Mouse (Mus musculus) midbrain, embryonic 16.5 days (tissue): ENCODE measurements at regions not wholly inside any gene's neighbourhood (a gene's known extent, or its start where the extent isn't known, plus 50 kb on each side); places are given as distances from the start of the nearest gene placed in this dataset.

Source experiments
- ATAC-seq: fragments of 200-750 bp; cut with Nextera tagmentation; 2 replicates; pipeline ENCODE4 v1.8.0; 2017; ENCODE audit warnings: moderate TSS enrichment
- H3K27ac ChIP-seq: fragments of 300-500 bp; sonication (generic); 2 replicates; pipeline ENCODE4 v1.5.1; 2014; ENCODE audit warnings: mild to moderate bottlenecking, low read length, mixed read lengths
- H3K27me3 ChIP-seq: fragments of 300-500 bp; sonication (generic); 2 replicates; pipeline ENCODE4 v1.6.1; 2014; ENCODE audit warnings: low read depth, low read length, mixed read lengths; ENCODE audit not compliant: control insufficient read depth, insufficient read depth
- H3K36me3 ChIP-seq: fragments of 300-500 bp; sonication (generic); 2 replicates; pipeline ENCODE4 v1.6.1; 2014; ENCODE audit warnings: mild to moderate bottlenecking, low read length, moderate library complexity, mixed read lengths; ENCODE audit not compliant: control insufficient read depth, insufficient read depth
- H3K4me1 ChIP-seq: fragments of 300-500 bp; sonication (generic); 2 replicates; pipeline ENCODE4 v1.6.1; 2014; ENCODE audit warnings: mild to moderate bottlenecking, low read length, mixed read lengths; ENCODE audit not compliant: control insufficient read depth, insufficient read depth
- H3K4me2 ChIP-seq: fragments of 300-500 bp; sonication (generic); 2 replicates; pipeline ENCODE4 v1.6.1; 2014; ENCODE audit warnings: mild to moderate bottlenecking, low read length, mixed read lengths
- H3K4me3 ChIP-seq: fragments of 300-500 bp; sonication (generic); 2 replicates; pipeline ENCODE4 v1.5.1; 2014; ENCODE audit warnings: low read depth, mild to moderate bottlenecking, low read length, moderate library complexity, mixed read lengths
- H3K9ac ChIP-seq: fragments of 300-500 bp; sonication (generic); 2 replicates; pipeline ENCODE4 v1.6.1; 2014; ENCODE audit warnings: low read depth, low read length, mixed read lengths
- H3K9me3 ChIP-seq: fragments of 300-500 bp; sonication (generic); replicated peaks from 2 replicates; pipeline ENCODE4 v1.6.1; 2014; ENCODE audit warnings: mild to moderate bottlenecking, low read length, mixed read lengths; ENCODE audit not compliant: control insufficient read depth, poor library complexity, severe bottlenecking
- WGBS: fragments of 180-500 bp; shearing (Covaris S2); extraction: QIAGEN DNeasy Blood & Tissue Kit; methylation state at CpG from one replicate; pipeline ENCODE4 v1.1.7; 2014; 5-methylcytosine and 5-hydroxymethylcytosine counted together

DNA sequence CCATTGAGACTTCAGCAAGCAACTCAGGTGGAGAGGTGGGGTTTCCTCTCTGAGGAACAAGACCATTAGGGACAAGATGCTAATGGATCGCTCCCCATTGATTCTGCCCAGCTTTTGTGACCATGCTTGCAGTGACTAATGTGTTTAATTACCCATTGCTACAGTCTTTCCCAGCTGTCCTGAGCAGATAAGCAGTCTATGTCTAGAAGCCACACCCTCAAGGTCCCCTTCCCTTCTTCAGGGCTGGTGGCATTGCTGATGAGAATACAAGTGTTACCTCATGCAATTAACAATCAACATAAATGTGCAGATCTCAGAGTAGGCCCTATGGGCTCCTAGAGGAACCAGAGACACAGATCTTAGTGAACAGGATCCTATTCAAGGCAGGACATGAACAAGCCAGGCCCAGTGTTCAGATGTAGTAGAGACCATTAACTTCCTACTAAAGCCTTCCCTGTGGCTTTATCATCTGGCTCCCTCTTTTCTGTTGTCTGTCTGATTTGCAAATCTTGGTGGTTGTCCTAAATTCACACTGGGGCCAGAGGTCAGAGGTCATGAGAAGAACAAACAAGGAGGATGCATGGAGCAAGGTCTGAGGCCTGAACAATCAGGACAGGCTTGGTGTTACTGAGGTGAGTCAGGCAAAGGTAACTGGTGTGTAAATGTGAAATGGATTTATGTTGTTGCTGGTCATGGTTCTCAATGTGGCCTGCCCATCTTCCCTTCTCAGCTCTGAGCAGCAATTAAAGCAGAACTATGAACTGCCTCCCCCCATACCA lies 56.8 kb downstream of the Odc1 start:
- no peaks in the 10 kb centered on the region for H3K36me3 ChIP-seq
- no peak overlapping the region for H3K4me3 ChIP-seq
- no peaks in the 10 kb centered on the region for H3K27me3 ChIP-seq
- no peaks in the 10 kb centered on the region for H3K4me1 ChIP-seq
- ATAC-seq, result no peak
- no peaks in the 10 kb centered on the region for H3K9me3 ChIP-seq
- H3K9ac ChIP-seq, result no peak overlapping the region
- no peak overlapping the region for H3K27ac ChIP-seq
- 94% methylated on average over 1 of the region's 1 CpGs for WGBS
- H3K4me2 ChIP-seq, result no peak overlapping the region

DNA sequence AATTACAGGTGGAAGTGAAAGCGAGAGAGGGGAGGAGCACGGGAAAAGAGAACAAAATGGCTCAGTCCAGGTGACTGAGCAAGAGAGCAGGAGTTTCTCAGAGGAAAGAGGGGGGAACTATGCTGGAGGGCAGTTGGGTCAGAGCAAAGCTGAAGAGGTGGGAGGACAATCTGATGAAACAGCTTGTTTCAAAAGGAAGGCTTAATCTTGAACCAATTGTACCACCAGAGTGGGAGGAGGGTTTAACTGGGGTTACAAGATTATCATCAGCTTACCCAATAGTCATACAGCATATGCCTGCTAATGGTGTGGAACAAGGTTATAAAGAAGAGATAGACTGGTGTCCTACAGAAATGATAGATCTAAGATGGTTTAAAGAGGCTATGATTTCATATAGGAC lies 59.0 kb downstream of the Odc1 start:
- Histone ChIP-seq H3K27me3 (no peaks in the 10 kb centered on the region), H3K4me1 (no peaks in the 10 kb centered on the region), H3K4me2 (no peak overlapping the region), H3K27ac (no peak overlapping the region), H3K4me3 (no peak overlapping the region), H3K9ac (no peak overlapping the region), H3K36me3 (no peaks in the 10 kb centered on the region), H3K9me3 (no peaks in the 10 kb centered on the region)
- no peak for ATAC-seq
- 92% methylated on average over 2 of the region's 2 CpGs for WGBS

DNA sequence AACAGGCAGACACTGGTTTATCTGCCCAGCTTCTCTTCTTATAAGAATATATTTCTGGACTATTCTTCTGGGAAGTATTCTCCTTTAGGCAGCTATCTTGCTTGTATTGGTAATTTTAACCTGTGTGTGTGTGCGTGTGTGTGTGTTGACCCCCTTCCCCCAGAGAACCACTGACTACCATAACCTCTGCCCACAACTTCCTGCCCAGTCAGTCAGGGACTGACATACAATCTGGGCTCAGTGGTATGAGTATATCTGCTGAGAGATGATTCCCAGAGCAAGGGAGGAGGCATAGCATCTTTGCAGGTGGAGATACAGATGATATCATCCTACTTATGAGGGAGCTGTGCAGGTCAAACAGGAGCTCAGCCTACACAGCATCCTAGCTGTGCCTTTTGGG lies 65.8 kb downstream of the Odc1 start:
- no peaks in the 10 kb centered on the region for H3K27me3 ChIP-seq
- H3K36me3 ChIP-seq, result no peaks in the 10 kb centered on the region
- no peak overlapping the region for H3K4me2 ChIP-seq
- 96% methylated on average over 1 of the region's 1 CpGs for WGBS
- H3K9me3 ChIP-seq, result no peaks in the 10 kb centered on the region
- no peak overlapping the region for H3K9ac ChIP-seq
- H3K27ac ChIP-seq, result no peak overlapping the region
- H3K4me1 ChIP-seq, result no peaks in the 10 kb centered on the region
- no peak for ATAC-seq
- H3K4me3 ChIP-seq, result no peak overlapping the region

DNA sequence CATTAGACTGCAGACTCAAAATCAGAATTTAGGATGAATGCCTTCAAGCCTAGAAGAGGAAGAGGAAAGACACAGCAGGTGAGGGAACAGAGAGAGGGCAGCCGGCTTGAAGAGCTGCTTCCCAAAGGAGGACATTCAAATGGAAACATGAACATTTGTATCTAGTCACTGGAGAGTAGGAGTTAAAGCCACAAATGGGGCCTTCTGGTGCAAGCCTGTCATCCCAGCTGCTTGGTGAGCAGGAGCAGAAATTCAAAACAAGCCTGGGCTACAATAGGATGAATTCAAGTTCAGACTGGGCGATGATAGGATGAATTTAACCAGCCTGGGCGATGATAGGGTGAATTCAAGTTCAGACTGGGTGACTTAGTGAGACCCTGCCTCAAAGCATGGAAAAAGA lies 67.4 kb downstream of the Odc1 start:
- no peaks in the 10 kb centered on the region for H3K27me3 ChIP-seq
- H3K36me3 ChIP-seq, result no peaks in the 10 kb centered on the region
- no peak overlapping the region for H3K9ac ChIP-seq
- no peak overlapping the region for H3K4me3 ChIP-seq
- H3K27ac ChIP-seq, result no peak overlapping the region
- WGBS, result 88% methylated on average over 3 of the region's 3 CpGs
- H3K4me2 ChIP-seq, result no peak overlapping the region
- no peaks in the 10 kb centered on the region for H3K4me1 ChIP-seq
- no peaks in the 10 kb centered on the region for H3K9me3 ChIP-seq
- no peak for ATAC-seq

DNA sequence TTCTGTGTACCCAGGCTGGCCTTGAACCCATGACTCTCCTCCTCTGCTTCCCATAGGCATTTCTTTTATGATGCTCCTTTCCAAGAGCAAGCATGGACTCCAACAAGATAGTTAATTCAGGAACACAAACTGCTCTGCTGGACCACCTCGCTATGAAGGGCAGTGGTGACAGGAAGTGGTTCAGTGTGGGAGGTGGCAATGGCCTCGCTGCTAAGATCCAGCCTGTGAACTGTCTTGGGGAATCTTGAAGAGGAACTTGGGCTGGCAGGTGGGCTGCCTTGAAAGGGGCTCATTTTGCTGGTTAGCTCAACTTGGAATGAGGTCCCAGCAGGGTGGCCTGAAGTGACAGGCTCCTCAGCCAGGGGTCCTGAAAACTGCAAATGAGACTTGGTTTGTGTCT lies 72.4 kb upstream of the Hpcal1 start:
- no peaks in the 10 kb centered on the region for H3K27me3 ChIP-seq
- no peaks in the 10 kb centered on the region for H3K4me1 ChIP-seq
- H3K4me2 ChIP-seq, result no peak overlapping the region
- H3K9me3 ChIP-seq, result no peaks in the 10 kb centered on the region
- WGBS, result 44% methylated on average over 2 of the region's 2 CpGs
- H3K4me3 ChIP-seq, result no peak overlapping the region
- no peak overlapping the region for H3K27ac ChIP-seq
- no peaks in the 10 kb centered on the region for H3K36me3 ChIP-seq
- H3K9ac ChIP-seq, result no peak overlapping the region
- ATAC-seq, result no peak

DNA sequence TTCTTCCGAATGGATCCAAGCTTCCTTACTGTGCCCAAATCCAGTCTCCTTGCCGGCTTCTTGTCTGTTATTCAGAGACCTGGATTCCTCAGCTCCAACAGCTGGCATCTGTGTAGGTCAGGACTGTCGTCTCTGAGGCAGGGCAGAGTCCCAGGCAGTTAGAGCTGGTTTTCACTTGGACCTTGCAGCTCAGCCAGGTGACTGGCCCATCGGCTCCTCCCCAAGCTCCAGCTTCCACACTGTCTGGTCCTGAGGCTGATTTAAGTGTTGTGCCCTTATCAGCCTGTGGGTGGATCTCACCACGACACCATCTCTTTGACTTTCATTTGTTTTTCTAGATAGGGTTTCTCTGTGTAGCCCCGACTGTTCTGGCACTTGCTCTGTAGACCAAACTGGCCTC lies 70.4 kb upstream of the Hpcal1 start:
- no peaks in the 10 kb centered on the region for H3K27me3 ChIP-seq
- H3K9me3 ChIP-seq, result no peaks in the 10 kb centered on the region
- no peak overlapping the region for H3K9ac ChIP-seq
- 57% methylated on average over 6 of the region's 6 CpGs for WGBS
- no peak overlapping the region for H3K27ac ChIP-seq
- no peak overlapping the region for H3K4me3 ChIP-seq
- H3K36me3 ChIP-seq, result no peaks in the 10 kb centered on the region
- ATAC-seq, result no peak
- H3K4me1 ChIP-seq, result no peaks in the 10 kb centered on the region
- no peak overlapping the region for H3K4me2 ChIP-seq

DNA sequence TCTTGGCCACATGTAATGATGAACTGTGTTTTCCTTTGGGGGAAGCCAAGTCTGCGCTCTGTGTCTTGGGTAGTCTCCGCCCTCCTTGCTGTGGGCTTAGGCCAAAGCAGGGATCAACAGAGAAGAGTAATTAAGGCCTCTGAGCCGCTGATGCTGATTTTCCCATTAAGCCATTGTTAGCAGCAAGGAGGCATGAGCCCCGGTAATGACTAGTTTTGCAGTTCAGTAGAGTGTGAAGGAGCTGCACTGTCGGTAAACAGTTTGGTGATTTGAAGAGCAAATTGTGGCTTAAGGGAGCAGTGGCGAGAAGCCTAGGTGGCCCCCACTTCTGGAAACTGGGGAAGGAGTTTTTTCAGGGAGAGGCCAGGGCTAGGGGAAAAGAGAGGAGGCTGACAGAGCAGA lies 69.2 kb upstream of the Hpcal1 start:
- no peak overlapping the region for H3K9ac ChIP-seq
- no peaks in the 10 kb centered on the region for H3K36me3 ChIP-seq
- no peaks in the 10 kb centered on the region for H3K4me1 ChIP-seq
- no peak overlapping the region for H3K27ac ChIP-seq
- H3K4me2 ChIP-seq, result no peak overlapping the region
- ATAC-seq, result no peak
- H3K27me3 ChIP-seq, result no peaks in the 10 kb centered on the region
- 24% methylated on average over 6 of the region's 6 CpGs for WGBS
- no peak overlapping the region for H3K4me3 ChIP-seq
- no peaks in the 10 kb centered on the region for H3K9me3 ChIP-seq

DNA sequence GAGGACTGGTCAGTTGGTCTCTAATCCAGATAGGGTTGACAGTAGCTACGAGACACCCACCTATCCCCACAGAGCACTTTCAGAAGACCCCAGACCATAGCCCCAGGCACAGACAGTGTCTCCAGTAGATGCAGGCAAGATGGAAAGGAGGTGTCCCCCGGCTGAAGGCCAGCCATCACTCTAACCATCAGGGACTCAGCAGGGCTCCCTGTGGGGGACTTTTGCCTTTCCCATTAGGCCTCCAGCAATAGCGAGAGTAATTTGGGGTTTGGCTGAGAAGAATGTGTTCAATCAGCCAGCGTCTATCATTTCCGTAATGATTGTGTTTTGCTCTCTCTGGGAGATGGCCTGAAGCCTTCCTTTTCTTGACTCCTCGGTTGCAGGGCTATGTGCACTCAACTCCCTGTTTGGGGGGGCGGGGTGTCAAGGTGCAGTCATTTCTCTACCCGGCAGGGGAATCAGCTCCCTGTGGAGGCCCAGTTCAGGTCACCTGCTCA lies 68.1 kb upstream of the Hpcal1 start:
- Histone ChIP-seq H3K9me3 (no peaks in the 10 kb centered on the region), H3K4me1 (no peaks in the 10 kb centered on the region), H3K4me2 (no peak overlapping the region), H3K9ac (no peak overlapping the region), H3K27me3 (no peaks in the 10 kb centered on the region), H3K27ac (no peak overlapping the region), H3K4me3 (no peak overlapping the region), H3K36me3 (no peaks in the 10 kb centered on the region)
- ATAC-seq, result no peak
- 39% methylated on average over 8 of the region's 8 CpGs for WGBS

DNA sequence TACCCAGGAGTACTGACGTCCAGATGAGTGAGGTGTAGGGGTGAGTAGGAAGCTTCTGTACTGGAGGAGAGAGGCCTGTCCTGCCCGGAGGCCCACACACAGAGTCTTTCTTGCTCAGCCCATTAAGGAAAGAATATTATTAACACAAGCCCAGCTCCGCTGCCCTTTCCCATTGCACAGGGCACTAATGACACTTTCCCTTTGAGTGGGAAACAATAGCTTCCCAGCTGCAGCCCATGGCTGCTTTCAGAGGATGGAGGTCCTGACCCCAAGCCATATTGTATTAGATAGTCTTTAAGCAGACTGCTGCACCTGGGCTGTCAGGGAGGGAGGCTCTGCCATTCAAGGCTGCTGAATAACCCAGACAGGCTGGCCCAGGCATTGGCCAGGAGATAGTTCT lies 64.6 kb upstream of the Hpcal1 start:
- H3K4me1 ChIP-seq, result no peaks in the 10 kb centered on the region
- H3K9me3 ChIP-seq, result no peaks in the 10 kb centered on the region
- no peaks in the 10 kb centered on the region for H3K27me3 ChIP-seq
- no peaks in the 10 kb centered on the region for H3K36me3 ChIP-seq
- no peak overlapping the region for H3K27ac ChIP-seq
- peak; percentile 32 for ATAC-seq
- H3K9ac ChIP-seq, result no peak overlapping the region
- whole genome bisulfite sequencing, result 11% methylated on average over 3 of the region's 3 CpGs
- no peak overlapping the region for H3K4me3 ChIP-seq
- no peak overlapping the region for H3K4me2 ChIP-seq
